Mouse (Mus musculus) neutrophil, adult 5-6 weeks (primary cell): ENCODE measurements around the gene Katnal1. TPM values are rescaled to one million over a fixed set of nuclear protein-coding genes. Genes with fewer than 3 reads are reported as not detected.

ENCODE experiments used
- ATAC-seq: fragments of 151-379, 151-347 bp; 2 replicates; pipeline ENCODE4 v1.8.0; 2017; ENCODE audit warnings: mild to moderate bottlenecking, moderate TSS enrichment; ENCODE audit not compliant: insufficient number of reproducible peaks, poor library complexity, low FRiP score, severe bottlenecking; ENCODE audit errors: extremely low read depth
- total RNA-seq: library from RNA; stranded (forward); fragments of 200-1000 nt; gene quantifications from 2 replicates; pipeline ENCODE4 v1.2.3, GENCODE M21; 2017

The Katnal1 gene
- total RNA-seq, 1 experiment from 2014 or later = 5.2 TPM

DNA sequence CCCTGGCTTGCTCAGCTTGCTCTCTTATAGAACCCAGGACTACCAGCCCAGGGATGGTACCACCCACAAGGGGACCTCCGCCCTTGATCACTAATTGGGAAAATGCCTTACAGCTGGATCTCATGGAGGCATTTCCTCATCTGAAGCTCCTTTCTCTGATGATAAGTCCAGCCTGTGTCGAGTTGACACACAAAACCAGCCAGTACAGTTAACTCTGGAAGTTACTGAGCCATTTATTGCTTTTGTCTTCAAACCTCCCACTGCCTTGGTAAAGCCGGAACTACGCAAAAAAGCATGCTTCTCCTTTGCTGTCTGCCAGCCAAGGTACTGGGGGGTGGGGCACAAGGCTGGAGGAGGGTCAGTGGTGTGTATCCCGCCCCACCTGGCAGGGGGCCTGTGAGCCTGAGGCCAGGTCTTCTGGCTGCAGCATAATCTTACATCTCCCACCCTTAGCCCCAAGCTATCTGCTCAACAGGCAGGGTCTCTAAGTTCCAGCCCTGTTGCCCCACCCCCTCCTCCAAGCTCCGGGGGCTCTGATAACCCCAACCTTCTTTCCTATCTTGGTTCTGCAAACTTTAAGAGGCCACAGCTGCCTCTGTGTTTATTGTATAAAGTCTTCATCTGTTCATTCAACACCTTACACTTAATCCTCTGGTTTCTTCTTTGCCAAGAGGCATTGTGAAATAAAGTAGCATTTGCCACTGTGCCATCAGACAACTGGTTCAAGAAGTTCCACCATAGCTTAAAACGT is 6.1 kb upstream of the Katnal1 start:
- no peak for ATAC-seq

DNA sequence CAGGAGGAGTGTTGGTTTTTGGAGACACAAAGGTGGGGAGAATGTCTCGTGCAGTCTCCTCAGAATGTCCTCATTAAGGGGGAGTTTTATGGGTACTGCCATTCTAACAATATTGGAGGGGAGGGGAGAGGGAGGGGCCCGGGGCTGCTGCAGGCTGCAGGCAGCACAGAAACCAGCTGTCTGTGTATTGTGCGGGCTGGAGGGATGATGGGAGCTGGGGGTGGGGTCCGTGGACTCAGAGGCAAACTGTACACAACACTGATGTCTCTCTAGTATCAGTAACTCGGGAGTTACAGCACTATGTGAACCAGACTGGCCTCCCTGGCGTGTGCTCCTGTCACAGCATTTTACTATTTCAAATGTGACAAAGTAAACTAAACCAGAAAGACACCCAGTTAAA is 5.3 kb upstream of the Katnal1 start:
- ATAC-seq = no peak

DNA sequence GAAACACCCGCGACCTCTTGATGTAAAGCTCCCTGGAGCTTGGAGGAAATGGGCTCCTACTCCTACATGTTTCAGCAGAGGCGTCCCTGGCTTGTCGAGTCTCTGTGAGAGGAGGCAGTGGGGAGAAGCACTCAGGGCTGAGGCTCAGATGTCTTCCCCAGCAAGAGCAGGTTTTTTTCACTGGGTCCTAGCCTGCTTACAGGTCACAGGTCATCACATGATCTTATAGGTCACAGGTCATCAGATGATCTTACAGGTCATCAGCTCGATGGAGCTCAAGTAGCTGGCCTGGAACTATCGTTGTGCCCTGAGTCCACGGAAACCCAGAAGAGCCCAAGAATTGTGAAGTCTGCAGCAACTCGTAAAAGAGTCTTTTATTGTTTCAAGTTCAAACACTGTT is 4.6 kb upstream of the Katnal1 start:
- ATAC-seq = no peak

DNA sequence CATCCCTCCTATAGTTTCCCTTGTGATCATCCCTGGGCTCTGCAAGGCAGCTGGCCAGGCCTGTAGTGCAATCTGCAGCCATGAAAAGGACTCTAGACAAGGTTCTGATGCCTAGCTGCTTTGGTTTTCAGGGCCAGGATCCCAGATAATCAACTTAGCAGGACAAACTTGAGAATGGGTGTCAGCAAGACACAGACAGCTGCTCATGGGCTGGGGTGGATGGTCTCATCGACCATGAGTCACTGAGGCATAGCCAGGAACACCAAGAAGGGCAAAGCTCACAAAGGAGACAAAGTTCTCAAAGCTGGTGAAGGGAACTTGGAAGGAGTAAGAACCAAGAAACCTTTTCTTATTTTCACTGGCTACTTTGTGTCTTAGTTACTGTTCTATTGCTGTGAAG is 2.2 kb upstream of the Katnal1 start:
- ATAC-seq = no peak

DNA sequence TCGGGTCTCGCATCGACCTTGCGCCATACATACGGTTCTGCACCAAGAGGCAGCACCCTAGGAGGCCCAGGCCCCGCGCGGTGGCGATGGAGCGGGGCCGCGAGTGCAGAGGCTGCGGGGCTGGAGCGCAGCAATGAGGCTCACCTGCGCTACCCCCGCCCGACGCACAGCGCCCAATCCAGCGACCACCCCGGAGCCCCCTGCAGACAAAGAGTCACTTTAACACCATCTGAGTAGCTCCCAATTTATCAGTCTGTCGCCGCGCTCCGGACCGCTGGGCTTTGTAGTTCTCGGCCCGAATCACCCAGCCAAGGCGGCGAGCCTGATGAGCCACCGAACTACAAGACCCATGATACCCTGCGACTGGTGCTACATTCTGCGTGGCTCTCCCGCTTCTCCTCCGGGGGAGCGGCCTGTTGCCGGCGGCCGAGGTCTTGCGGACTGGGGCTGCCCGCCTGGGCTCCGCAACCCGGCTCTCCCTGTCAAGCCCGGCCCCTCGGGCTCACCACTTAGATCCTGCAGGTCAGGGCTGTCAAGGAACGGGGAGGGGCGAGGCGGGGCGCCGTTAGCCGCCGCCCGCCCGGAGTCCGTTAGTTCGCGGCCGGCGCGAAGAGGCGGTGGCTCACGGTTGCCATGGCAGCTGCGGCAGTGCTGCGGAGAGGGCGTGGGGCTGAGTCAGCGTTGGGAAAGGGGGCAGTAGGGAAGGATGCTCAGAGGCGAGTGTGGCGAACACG is 571 bp downstream of the Katnal1 start:
- peak; percentile 95 for ATAC-seq

DNA sequence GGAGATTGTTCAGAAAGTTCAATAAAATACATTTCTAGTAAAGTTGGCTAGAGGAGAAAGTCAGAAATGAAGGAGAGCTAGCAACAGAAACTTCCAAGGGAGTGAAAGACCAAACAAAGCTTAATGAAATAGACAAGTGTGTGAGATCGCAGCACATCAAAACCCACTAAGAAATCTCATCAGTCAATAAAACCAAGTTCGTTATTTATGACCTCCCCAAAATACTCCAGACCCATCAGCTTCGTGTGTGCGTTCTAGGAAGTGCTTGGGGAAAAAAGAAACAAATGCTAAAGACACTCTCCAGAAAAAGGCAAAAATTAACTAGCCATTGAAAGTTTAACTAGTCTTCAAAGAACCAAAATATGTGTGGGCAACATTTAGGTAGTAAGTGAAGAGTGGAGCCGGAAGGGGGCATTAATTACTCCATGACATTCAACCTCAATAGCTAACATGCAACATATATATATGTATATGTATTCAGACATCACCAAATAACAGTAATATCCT is 1.4 kb downstream of the Katnal1 start:
- no peak for ATAC-seq

- no peak for ATAC-seq
Measured at GRCm38 (mm10) chr5:148924586-148924985, 4.5 kb downstream of the Katnal1 start.

DNA sequence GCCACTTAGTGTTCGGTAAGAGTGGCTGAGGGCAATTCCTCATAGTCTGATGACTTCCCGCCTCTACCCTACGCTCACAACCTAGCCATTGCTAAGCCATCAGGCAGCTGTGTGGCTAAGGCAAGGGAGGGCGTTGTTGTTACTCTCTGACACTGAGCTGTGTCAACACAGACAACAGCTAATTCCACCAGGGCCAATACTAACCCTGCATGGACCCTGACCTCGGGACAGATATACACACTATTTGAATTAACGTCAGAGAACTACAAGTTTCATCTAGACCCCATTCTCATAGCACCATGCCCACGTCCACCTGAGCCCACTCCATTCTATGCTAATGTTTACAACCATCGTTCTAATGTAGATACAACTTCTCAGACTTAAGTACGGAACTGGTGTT is 5.1 kb downstream of the Katnal1 start:
- no peak for ATAC-seq

DNA sequence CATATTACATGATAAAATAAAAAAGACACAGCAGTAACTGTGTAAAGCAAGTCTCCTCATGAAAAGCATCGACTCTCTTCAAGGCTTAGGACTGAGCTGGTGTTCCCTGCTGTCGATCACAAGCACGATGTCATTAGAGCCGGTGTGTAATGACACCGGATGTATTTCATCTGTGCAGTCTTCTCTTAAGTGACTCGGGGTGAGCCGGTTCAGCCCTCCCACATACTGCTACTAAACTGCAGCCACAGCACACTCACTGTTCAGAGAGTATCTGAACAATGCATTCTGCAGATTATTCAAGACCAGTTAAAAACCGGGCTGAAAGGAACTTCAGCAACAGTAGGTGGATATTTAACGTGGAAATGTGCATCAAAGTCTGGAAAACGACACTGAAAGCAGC is 5.7 kb downstream of the Katnal1 start:
- no peak for ATAC-seq

- no peak for ATAC-seq
Measured at GRCm38 (mm10) chr5:148922773-148923172, 6.3 kb downstream of the Katnal1 start.

- no peak for ATAC-seq
Measured at GRCm38 (mm10) chr5:148918049-148918448, 11.1 kb downstream of the Katnal1 start.

- no peak for ATAC-seq
Measured at GRCm38 (mm10) chr5:148916775-148917174, 12.3 kb downstream of the Katnal1 start.

DNA sequence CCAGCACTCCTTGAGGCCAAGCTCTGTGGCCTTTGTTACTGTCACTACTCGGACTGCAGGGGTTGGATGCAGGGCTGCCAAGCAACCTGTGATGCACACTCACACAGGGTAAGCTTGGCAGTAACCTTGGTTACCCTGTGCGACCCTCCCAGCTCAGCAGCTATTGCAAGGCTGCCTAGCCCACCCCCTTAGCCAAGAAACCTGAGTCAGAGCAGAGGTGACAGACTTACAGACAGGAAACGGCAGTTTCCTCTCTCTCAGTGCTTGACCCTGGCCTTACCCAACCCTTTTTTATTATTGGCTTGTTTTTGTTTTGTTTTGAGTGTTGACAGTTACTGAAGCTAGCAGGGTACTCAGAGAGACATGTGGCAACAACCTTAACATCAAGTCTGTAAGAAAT is 16.9 kb downstream of the Katnal1 start:
- no peak for ATAC-seq

DNA sequence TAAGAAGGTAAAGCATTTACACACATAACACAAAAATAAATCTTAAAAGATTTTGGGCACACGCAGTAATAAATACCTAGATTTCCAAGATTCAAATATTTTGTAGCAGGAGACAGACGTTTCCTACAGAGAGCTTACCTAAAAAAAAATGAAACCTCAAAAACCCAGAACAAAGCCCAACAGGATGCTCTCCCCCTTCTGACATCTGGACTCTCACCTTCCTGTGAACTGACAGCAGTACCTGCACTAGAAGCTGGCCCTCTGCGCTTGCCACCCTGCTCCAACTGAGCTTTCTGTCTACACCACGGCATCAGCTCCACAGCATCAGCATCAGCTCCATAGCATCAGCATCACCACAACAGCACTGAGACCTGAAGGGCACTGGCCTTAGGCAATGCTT is 19.1 kb downstream of the Katnal1 start:
- ATAC-seq = no peak

- no peak for ATAC-seq
Measured at GRCm38 (mm10) chr5:148909402-148909801, 19.7 kb downstream of the Katnal1 start.

DNA sequence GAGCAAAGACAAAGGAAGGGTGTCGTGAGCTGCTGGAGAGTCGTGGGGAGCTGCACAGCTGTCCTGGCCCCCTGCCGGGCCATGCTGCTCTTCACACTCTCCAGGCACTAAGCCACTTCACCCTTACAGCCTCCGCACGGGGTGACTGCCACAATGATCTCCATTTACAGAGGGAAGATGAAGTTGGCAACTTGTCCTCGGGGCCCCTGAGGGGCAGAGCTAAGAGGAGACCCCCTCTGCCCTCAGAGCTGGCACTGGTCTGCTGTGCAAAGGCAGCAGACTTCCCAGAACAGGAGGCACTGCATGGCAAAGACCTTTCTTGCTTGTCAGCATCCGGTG is 20.1 kb downstream of the Katnal1 start:
- ATAC-seq = peak; percentile 24; the same call in 1 of the 2 replicates

DNA sequence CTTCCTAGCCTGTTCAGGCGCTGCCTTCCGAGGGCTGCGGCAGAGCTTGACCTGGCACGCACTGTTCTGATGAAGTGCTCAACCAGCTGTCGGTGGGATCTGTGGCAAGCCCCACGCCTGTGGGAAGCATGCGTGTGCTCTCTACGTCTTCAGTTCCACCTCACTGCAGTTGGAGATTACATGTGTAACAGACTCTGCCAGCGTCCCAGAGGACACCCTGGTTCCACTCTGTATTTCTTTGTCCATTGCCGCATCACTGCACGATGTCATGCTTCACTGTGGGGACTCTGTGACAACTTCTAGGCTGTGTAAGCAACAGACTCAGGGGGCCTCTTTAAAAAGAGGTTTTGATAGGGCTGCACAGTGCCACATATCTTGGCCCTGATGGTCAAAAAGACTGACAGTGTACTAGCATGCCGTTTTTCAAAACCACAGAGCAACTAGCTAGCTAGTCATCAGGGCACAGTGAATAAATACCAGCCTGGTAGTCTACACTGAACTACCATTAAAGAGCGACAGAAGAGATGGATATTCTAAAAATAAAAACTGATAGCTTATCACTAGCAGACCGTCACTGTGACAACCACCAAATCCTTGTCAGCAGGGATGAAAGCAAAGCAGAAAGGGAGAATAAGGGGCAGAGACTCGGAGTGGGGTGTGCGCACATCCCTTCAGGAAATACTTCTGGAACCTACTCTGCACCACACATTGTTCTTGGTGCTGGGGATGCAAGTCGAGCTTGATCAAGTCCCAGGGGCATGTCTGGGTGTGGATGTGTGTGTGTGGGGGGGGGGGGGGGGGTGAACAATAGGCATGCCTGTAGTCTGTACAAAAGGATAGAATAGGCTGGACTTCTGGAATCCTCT is 20.7 kb downstream of the Katnal1 start:
- ATAC-seq = peak; percentile 45

- ATAC-seq = no peak
Measured at GRCm38 (mm10) chr5:148906305-148906704, 22.8 kb downstream of the Katnal1 start.

DNA sequence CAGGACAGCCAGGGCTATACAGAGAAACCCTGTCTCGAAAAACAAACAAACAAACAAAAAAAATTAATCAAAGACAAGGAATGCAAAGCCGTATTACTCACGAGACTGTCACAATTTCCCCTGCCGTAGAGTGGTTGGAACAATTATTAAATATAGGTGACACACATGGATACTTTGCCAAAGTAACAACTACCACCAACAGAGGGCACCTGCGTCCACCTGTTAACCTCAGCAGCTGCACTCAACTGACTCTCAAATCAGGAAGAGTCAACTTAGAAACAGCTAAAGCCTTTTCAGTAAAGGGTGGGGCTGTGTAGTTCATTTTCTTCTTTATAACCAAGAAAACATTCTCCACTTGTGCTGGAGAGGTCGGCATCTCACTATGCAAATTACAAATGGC is 24.3 kb downstream of the Katnal1 start:
- ATAC-seq = peak; percentile 76

- ATAC-seq = no peak
Measured at GRCm38 (mm10) chr5:148899361-148899760, 29.8 kb downstream of the Katnal1 start.
